Mouse (Mus musculus): ENCODE measurements around the gene Rpgr.

Rpgr gene

GRCm38 (mm10) chrX:10216410-10216949 is at the start of gene Rpgr:
Gene Rpgr, minus strand, starts transcription at chrX:10216920.
- DNase-seq (ENCODE audit: low read depth, low spot score), result peak; percentile 68

GRCm38 (mm10) chrX:10258260-10258659 is 41.5 kb upstream of the Rpgr start:
- no peak for DNase-seq (ENCODE audit: low read depth, low spot score)

- no peak for DNase-seq (ENCODE audit: low read depth, low spot score)
Measured at GRCm38 (mm10) chrX:10257774-10258173, 41.1 kb upstream of the Rpgr start.

GRCm38 (mm10) chrX:10251852-10252504 is 35.3 kb upstream of the Rpgr start, which contains the start of gene Otc:
Gene Otc, plus strand, starts transcription at chrX:10252305.
- no peak for DNase-seq (ENCODE audit: low read depth, low spot score)

- DNase-seq (ENCODE audit: low read depth, low spot score), result no peak
Measured at GRCm38 (mm10) chrX:10251357-10251756, 34.6 kb upstream of the Rpgr start.

GRCm38 (mm10) chrX:10243916-10244315 is 27.2 kb upstream of the Rpgr start:
- no peak for DNase-seq (ENCODE audit: low read depth, low spot score)

- DNase-seq (ENCODE audit: low read depth, low spot score), result no peak
Measured at GRCm38 (mm10) chrX:10239515-10239914, 22.8 kb upstream of the Rpgr start.

- DNase-seq (ENCODE audit: low read depth, low spot score), result no peak
Measured at GRCm38 (mm10) chrX:10234617-10235016, 17.9 kb upstream of the Rpgr start.

GRCm38 (mm10) chrX:10233051-10233450 is 16.3 kb upstream of the Rpgr start:
- no peak for DNase-seq (ENCODE audit: low read depth, low spot score)

- no peak for DNase-seq (ENCODE audit: low read depth, low spot score)
Measured at GRCm38 (mm10) chrX:10219281-10219680, 2.6 kb upstream of the Rpgr start.

- DNase-seq (ENCODE audit: low read depth, low spot score), result peak; percentile 17
Measured at GRCm38 (mm10) chrX:10215972-10216371, 748 bp downstream of the Rpgr start.

GRCm38 (mm10) chrX:10205937-10206336 is 10.8 kb downstream of the Rpgr start:
- DNase-seq (ENCODE audit: low read depth, low spot score), result no peak

GRCm38 (mm10) chrX:10201289-10201688 is 15.4 kb downstream of the Rpgr start:
- DNase-seq (ENCODE audit: low read depth, low spot score), result peak; percentile 15

GRCm38 (mm10) chrX:10152390-10152789 is 64.3 kb downstream of the Rpgr start:
- DNase-seq (ENCODE audit: low read depth, low spot score), result no peak

- no peak for DNase-seq (ENCODE audit: low read depth, low spot score)
Measured at GRCm38 (mm10) chrX:10117065-10117719, 99.5 kb downstream of the Rpgr start, which contains the start of gene Srpx. Gene Srpx, minus strand, starts transcription at chrX:10117709.

GRCm38 (mm10) chrX:10115780-10116179 is 100.9 kb downstream of the Rpgr start:
- DNase-seq (ENCODE audit: low read depth, low spot score), result no peak

- no peak for DNase-seq (ENCODE audit: low read depth, low spot score)
Measured at GRCm38 (mm10) chrX:10110736-10111135, 106.0 kb downstream of the Rpgr start.

GRCm38 (mm10) chrX:10108558-10108957 is 108.2 kb downstream of the Rpgr start:
- no peak for DNase-seq (ENCODE audit: low read depth, low spot score)

- no peak for DNase-seq (ENCODE audit: low read depth, low spot score)
Measured at GRCm38 (mm10) chrX:10105475-10105874, 111.2 kb downstream of the Rpgr start.

- DNase-seq (ENCODE audit: low read depth, low spot score), result no peak
Measured at GRCm38 (mm10) chrX:10102739-10103138, 114.0 kb downstream of the Rpgr start.

GRCm38 (mm10) chrX:10095797-10096196 is 120.9 kb downstream of the Rpgr start:
- DNase-seq (ENCODE audit: low read depth, low spot score), result no peak

GRCm38 (mm10) chrX:10080385-10080784 is 136.3 kb downstream of the Rpgr start:
- DNase-seq (ENCODE audit: low read depth, low spot score), result no peak

- DNase-seq (ENCODE audit: low read depth, low spot score), result no peak
Measured at GRCm38 (mm10) chrX:10079981-10080380, 136.7 kb downstream of the Rpgr start.
